Mouse (Mus musculus) adrenal gland, postnatal 10 days (tissue): ENCODE results near the gene Ccdc24. TPM values are rescaled to one million over a fixed set of nuclear protein-coding genes. Genes with fewer than 3 reads are reported as not detected.

Source experiments
- DNase-seq: peaks from one replicate; pipeline ENCODE4 v3.0.0; 2021; ENCODE audit warnings: mixed read lengths
- total RNA-seq, 2 experiments: library from RNA; stranded (reverse); gene quantifications; 2 replicates each; pipeline ENCODE4 v1.2.3; 2021

Ccdc24 gene
- total RNA-seq, 2 experiments from 2014 or later, result 0.64 to 0.78 TPM

DNA sequence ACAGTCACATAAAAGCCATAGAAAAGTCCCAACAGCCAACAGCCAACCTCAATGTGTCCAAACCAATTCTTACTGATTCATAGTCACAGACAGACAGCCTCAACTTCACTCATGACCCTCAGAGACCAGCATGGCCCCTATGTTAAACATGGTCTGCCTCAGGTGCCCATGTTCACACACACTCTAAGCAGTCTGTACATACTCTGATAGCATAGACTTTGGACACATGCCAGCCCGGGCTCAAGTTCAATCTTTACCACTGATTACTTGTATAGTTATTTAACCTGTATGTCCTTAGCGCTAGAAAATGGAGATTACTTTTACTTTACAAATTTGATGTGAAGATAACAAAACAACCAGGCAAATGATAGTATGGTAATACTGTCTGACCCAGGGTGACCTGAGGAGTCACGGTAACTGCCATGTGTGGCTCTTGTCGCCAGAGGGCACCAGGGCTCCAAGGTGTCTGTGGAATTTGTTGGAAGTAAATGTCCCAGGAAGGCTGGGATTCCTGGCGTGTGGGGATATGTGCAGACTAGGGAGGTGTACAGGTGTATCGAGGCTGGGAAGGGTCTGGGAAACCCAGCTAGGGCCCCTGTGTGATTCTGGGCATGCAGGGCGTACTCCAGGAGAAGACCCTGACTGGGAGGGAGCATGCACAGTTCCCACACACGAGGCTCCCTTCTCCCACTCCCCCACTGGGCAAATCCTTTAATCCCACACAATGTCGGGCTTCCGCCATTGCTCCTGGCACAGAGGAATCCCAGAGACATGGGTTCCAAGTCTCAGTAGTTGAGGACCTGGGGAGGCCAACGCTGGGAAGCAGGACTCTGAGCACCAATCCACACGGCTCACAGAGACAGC lies 42.9 kb downstream of the Ccdc24 start:
- DNase-seq, result peak; percentile 84

DNA sequence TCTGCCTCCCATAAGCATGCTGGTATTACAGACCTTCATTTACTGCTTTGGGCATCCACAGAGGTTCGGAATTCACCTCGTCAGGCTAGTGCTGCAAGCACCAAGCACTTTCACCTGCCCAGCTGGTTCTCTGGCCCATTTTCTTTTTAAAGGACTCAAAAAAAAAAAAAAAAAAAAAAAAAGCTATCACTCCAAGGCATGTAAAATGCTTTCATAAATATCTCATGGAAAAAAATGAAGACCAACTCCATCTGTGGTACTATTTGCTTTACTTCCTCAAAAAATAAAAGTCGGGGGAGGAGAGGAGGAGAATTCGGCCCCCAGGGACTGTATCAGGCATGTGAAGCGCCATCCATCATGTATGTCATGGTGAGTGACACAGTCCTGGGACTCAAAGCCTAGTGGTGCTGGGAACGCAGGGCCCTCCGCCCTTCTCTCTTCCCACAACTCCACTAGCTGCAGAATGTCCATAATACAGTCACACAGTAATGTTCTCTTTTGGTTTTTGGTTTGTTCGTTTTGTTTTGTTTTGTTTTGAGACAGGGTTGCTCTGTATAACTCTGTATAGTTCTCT lies 43.7 kb downstream of the Ccdc24 start:
- DNase-seq, result no peak

DNA sequence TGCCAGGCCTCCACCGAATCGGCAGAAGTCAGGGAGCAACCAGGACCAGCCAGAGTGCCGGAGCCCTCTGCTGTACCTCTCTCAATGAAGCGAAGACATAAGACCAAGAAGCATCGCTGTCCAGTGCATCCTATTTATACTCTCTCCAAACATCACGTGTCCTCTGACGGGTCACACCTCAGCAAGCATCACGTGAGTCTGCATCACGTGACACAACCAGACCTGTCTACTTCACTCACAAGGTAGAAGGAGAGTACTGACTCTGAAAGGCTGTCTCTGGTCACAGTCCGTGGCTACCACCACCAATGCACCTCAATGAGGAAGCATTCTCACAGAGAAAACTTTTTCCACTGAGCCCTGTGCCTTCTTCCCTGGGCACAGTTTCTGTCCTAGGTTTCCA lies 54.3 kb downstream of the Ccdc24 start:
- DNase-seq, result no peak

DNA sequence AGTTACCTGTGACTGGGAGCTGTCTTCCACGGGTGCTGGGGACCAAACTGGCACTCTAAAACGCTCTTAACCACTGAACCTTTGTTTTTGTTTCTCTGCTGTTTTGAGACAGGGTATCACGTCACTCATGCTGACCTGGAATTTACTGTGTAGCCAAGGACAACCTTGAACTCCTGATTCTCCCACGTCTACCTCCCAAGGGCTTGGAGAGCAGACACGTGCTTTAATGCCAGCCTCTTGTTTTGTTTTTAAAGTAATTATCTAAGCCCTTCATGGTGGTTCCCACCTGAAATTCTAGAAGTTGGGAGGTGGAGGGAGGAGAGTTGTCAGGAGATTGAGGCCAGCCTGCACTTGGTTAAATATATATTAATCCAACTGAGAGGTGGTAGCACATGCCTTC lies 55.6 kb downstream of the Ccdc24 start:
- DNase-seq, result no peak

Other genes starting within 250 kb of the Ccdc24 start
- gene Dmap1, start 190.3 kb downstream of the Ccdc24 start, total RNA-seq, result 10 to 100 TPM; 25.6 to 29.6 TPM
- not detected for gene Gm12845, start 148.1 kb downstream of the Ccdc24 start, total RNA-seq
- gene Klf17, start 106.9 kb downstream of the Ccdc24 start, total RNA-seq, result not detected
- gene Slc6a9, start 38.1 kb downstream of the Ccdc24 start, total RNA-seq, result 1 to 10 TPM; 8.6 to 9.2 TPM
- gene B4galt2, start 10.9 kb upstream of the Ccdc24 start, total RNA-seq, result 10 to 100 TPM; 14.2 to 17.7 TPM
- 100 to 1,000 TPM; 145 to 149 TPM for gene Atp6v0b, start 14.8 kb upstream of the Ccdc24 start, total RNA-seq
- gene Dph2, start 19.5 kb upstream of the Ccdc24 start, total RNA-seq, result 1 to 10 TPM; 5.6 to 7.0 TPM
- 10 to 100 TPM; 39.0 to 55.1 TPM for gene Ipo13, start 42.4 kb upstream of the Ccdc24 start, total RNA-seq
- under 1 TPM; 0.12 to 0.42 TPM for gene Artn, start 57.2 kb upstream of the Ccdc24 start, total RNA-seq